Mouse (Mus musculus): ENCODE data around the gene Ap4b1. TPM values are rescaled to one million over a fixed set of nuclear protein-coding genes. Genes with fewer than 3 reads are reported as not detected.

The Ap4b1 gene
- polyA plus RNA-seq (2021), result 25.7 TPM

DNA sequence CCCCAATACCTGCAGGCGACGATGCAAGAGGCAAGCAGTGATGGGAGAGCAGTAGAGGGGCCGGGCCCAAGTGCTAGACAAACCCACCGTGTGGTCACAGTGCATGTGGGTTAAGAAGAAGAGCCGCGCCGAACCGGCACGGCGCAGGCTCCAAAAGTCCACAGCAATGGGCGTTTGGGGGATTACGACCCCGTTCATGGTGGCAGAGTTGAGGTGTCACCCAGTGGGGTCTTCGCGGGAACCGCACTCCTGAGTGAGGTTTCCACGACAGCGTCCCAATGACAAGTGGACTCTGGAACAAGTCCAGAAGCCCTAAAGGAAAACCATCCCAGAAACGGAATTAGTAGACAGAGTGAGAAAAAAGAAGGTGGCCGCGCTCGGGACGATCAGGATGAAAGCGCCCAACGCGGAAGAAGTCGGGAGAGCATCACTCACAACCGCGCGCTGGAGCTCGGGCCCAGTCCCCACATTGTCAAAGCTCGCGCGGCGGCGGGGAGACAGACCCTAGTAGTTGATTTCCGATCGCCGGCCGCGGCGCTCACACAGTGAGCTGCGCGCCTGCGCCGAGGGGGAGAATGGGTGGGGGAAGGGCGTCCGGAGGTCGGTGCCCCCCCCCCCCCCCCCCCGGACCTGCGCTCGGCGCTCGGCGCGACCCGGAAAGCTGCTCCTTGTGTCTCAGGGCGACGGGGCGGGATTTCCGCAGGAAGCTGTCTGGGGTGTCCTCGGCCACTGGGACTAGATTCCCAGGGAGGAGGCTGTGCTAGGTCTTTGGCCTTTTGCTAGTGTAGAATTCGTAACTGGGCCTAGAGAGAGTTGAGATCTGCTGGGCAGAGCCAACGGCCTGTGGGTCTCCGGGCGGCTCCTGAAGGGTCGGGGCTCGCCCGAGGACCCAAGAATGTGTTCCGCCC lies at the start of gene Ap4b1, which contains the start of the genes Dclre1b and Gm43064:
Gene Ap4b1, plus strand, starts transcription at position 630 of the 908 bp plus-strand sequence.
Gene Dclre1b, minus strand, starts transcription at position 554 of the 908 bp plus-strand sequence.
Gene Gm43064, plus strand, starts transcription at position 683 of the 908 bp plus-strand sequence.
- DNase-seq (ENCODE audit: low read depth, low spot score) (peak; percentile 85), ATAC-seq (peak; percentile 95)
- no peak for TF ChIP-seq CTCF (IDR thresholded peaks at IDR 0.05)
- POLR2A ChIA-PET, result interaction anchor here (0.6 to 1.2 kb wide), 2 partner anchors 19 to 220 kb away, joined by 3 to 5 read pairs; no protein-coding TSS in a partner anchor
- in situ Hi-C loops (cut with MboI; ENCODE audit: low pct_unique_long_range_greater_than_20kb), result no loop called here
- no peaks in the 10 kb centered on the region for H3K27me3 ChIP-seq
- CTCF ChIA-PET, result no interaction called here

DNA sequence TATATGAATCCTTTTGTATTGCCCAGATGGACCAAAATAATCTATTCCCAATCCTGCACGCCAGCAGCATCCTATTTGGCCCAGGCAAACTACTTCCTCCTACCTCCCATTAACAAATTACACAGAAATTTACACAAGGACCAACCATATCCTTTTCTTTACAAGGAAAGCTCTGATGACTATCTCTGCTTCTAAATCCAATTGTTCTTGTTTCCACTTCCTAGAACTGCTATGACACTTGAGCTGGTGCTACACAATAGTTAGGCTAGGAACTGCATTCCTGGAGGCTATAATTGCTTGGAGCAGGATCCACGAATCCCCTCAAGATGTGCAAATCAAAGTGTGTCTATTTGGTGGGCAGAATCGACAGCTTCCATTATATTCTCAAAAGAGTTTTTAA lies 42.5 kb upstream of the Ap4b1 start:
- in situ Hi-C loops (cut with MboI; ENCODE audit: low pct_unique_long_range_greater_than_20kb), result no loop called here
- DNase-seq (ENCODE audit: low read depth, low spot score), result no peak
- no peak for TF ChIP-seq CTCF (IDR thresholded peaks at IDR 0.05)
- CTCF ChIA-PET, result interaction anchor here (1.1 to 3.7 kb wide), 6 partner anchors 8 to 384 kb away, joined by 3 to 16 read pairs (median 4); no protein-coding TSS in a partner anchor
- POLR2A ChIA-PET, result no interaction called here
- H3K27me3 ChIP-seq, result no peaks in the 10 kb centered on the region
- no peak for ATAC-seq

DNA sequence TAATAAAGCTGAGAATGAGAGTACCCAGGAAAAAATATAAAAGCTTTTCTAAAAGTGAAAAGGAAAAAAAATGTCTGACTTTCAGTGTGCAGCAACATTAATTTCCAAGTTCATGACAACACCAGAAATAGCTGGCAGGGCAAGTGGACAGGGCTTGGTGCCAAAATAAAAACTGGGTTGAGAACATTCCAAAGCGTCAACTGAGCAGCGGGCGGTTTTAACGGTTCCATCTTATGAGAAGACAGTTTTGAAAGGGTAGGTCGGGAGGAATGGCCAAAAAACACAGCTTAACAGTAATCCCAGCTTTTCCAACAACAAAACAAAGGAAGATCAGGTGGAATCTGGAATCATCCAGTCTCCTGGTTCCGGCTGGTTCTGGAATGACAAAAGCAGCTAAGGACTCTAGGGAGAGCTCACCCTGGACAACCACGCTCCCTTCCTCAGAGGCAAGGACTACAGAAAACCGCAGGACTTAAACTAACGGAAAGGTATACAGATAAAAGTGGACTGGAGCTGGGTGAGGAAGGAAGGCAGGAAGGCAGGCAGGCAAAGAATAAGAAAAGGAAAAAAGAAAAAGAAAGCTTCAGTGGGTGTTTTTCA lies 37.7 kb upstream of the Ap4b1 start:
- no peak for TF ChIP-seq CTCF (IDR thresholded peaks at IDR 0.05)
- DNase-seq (ENCODE audit: low read depth, low spot score) (peak; percentile 75), ATAC-seq (peak; percentile 74)
- ChIA-PET POLR2A (interaction anchor here (0.5 to 1.2 kb wide), 6 partner anchors 9 to 833 kb away, joined by 3 to 4 read pairs (median 4); no protein-coding TSS in a partner anchor), CTCF (interaction anchor here (0.9 to 2.4 kb wide), 11 partner anchors 11 to 322 kb away, joined by 3 to 12 read pairs (median 4); partner anchors contain the start of gene Olfml3)
- H3K27me3 ChIP-seq, result no peaks in the 10 kb centered on the region
- in situ Hi-C loops (cut with MboI; ENCODE audit: low pct_unique_long_range_greater_than_20kb), result no loop called here

DNA sequence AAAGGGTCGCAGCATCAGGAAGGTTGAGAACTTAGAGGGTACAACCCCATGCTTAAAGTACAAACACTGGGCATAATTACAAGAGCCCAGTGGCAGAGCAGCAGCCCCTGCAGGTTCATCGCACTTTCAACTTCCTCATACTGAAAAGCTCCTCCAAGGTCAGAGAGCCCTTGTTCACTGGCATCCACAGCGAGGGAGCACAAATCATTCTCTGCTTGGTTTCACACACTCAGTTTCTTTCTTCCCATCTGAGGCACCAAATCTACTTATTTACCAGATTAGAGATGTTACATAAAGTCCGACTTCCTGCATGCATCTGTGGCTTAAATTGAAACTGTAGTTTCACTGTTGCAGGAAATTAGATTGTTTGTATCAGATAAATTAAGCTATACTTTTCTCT lies 36.5 kb upstream of the Ap4b1 start:
- no peaks in the 10 kb centered on the region for H3K27me3 ChIP-seq
- in situ Hi-C loops (cut with MboI; ENCODE audit: low pct_unique_long_range_greater_than_20kb), result no loop called here
- DNase-seq (ENCODE audit: low read depth, low spot score), result no peak
- TF ChIP-seq CTCF (IDR thresholded peaks at IDR 0.05), result no peak
- ChIA-PET CTCF (interaction anchor here (0.8 to 2.4 kb wide), 12 partner anchors 10 to 323 kb away, joined by 3 to 12 read pairs (median 4); no protein-coding TSS in a partner anchor), POLR2A (interaction anchor here (0.8 to 1.0 kb wide), 3 partner anchors 10 to 16 kb away, joined by 3 to 4 read pairs (median 3); no protein-coding TSS in a partner anchor)
- no peak for ATAC-seq

DNA sequence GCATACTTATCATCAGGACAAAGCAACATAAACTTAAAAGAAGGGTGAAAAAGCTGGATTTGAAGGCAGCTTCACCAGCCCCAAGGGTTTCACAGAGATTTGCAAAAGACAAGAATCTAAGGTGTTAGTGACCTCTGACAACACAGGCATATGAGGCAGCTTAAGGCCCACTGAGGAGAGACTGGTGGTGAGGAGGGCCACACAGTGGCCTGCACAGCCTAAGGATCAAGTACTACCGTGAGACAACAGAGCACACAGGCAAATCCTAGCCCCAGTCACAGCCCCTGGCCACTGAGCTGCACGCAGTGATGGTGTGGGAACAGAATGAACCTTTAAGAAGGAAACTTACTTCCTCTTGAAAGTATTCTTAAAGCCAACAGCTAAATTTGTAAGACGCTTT lies 35.8 kb upstream of the Ap4b1 start:
- ATAC-seq (no peak), DNase-seq (ENCODE audit: low read depth, low spot score) (no peak)
- POLR2A ChIA-PET, result interaction anchor here (0.8 to 1.0 kb wide), 3 partner anchors 9 to 16 kb away, joined by 3 to 4 read pairs (median 3); no protein-coding TSS in a partner anchor
- no peaks in the 10 kb centered on the region for H3K27me3 ChIP-seq
- in situ Hi-C loops (cut with MboI; ENCODE audit: low pct_unique_long_range_greater_than_20kb), result no loop called here
- CTCF ChIA-PET, result interaction anchor here (0.8 to 2.4 kb wide), 9 partner anchors 9 to 47 kb away, joined by 3 to 12 read pairs (median 4); no protein-coding TSS in a partner anchor
- no peak for TF ChIP-seq CTCF (IDR thresholded peaks at IDR 0.05)

DNA sequence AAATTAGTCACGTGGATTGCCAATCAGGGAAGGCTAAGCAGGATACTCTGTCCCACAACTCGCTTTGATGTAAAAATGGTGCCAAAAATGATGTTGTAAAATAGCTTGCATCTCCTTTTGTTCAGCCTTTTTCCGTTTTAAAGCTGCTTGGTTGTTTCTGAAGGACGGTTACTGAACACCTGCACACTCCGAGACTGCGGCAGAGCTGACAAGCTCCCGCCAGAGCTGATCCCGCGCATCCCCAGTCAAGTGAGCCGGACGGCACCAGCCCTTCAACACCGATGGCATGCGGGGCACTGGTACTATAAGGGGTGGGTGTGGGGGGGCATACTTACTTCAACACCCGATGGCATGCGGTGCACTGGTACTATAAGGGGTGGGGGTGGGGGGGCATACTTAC lies 35.3 kb upstream of the Ap4b1 start:
- DNase-seq (ENCODE audit: low read depth, low spot score), result no peak
- TF ChIP-seq CTCF (IDR thresholded peaks at IDR 0.05), result no peak
- no peak for ATAC-seq
- in situ Hi-C loops (cut with MboI; ENCODE audit: low pct_unique_long_range_greater_than_20kb), result no loop called here
- no peaks in the 10 kb centered on the region for H3K27me3 ChIP-seq
- CTCF ChIA-PET, result interaction anchor here (0.9 to 1.9 kb wide), 7 partner anchors 9 to 28 kb away, joined by 3 to 8 read pairs (median 4); no protein-coding TSS in a partner anchor
- POLR2A ChIA-PET, result no interaction called here

- no peak for ATAC-seq
- TF ChIP-seq CTCF (IDR thresholded peaks at IDR 0.05), result no peak
- H3K27me3 ChIP-seq, result no peaks in the 10 kb centered on the region
- DNase-seq (ENCODE audit: low read depth, low spot score), result no peak
- in situ Hi-C loops (cut with MboI; ENCODE audit: low pct_unique_long_range_greater_than_20kb), result no loop called here
- ChIA-PET POLR2A (interaction anchor here (2.0 kb wide), 1 partner anchor 12 kb away, joined by 4 read pairs; no protein-coding TSS in a partner anchor), CTCF (interaction anchor here (1.4 to 2.9 kb wide), 2 partner anchors 9 to 11 kb away, joined by 4 to 9 read pairs; no protein-coding TSS in a partner anchor)
Observed at GRCm38 (mm10) chr3:103777940-103778339, 31.4 kb upstream of the Ap4b1 start.

DNA sequence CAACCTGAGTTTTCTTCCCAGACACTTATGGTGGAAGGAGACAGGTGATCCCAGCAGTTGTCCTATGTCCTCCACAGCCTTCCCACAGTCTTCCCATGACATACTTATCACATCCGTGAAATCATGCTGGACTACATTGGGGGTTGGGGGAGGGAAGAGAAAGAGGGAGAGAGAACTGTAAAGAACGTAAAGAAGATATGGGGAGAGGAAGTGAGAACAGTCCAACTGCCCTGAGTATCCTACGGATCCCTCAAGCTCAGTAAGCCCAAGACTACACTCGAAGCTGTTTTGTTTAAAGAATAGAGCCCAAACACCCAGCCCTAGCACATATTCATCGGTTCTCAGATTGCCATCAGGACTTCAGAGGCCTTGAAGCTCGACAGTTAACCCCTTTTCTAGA lies 30.7 kb upstream of the Ap4b1 start:
- ChIA-PET CTCF (interaction anchor here (1.0 to 2.9 kb wide), 3 partner anchors 9 to 11 kb away, joined by 3 to 9 read pairs (median 4); no protein-coding TSS in a partner anchor), POLR2A (interaction anchor here (2.0 kb wide), 1 partner anchor 12 kb away, joined by 4 read pairs; no protein-coding TSS in a partner anchor)
- no peak for TF ChIP-seq CTCF (IDR thresholded peaks at IDR 0.05)
- ATAC-seq, result no peak
- H3K27me3 ChIP-seq, result no peaks in the 10 kb centered on the region
- no peak for DNase-seq (ENCODE audit: low read depth, low spot score)
- in situ Hi-C loops (cut with MboI; ENCODE audit: low pct_unique_long_range_greater_than_20kb), result no loop called here

- POLR2A ChIA-PET, result interaction anchor here (2.0 kb wide), 1 partner anchor 11 kb away, joined by 4 read pairs; no protein-coding TSS in a partner anchor
- DNase-seq (ENCODE audit: low read depth, low spot score) (no peak), ATAC-seq (no peak)
- no peak for TF ChIP-seq CTCF (IDR thresholded peaks at IDR 0.05)
- H3K27me3 ChIP-seq, result no peaks in the 10 kb centered on the region
- in situ Hi-C loops (cut with MboI; ENCODE audit: low pct_unique_long_range_greater_than_20kb), result no loop called here
- CTCF ChIA-PET, result interaction anchor here (1.0 to 2.9 kb wide), 3 partner anchors 8 to 10 kb away, joined by 3 to 9 read pairs (median 4); no protein-coding TSS in a partner anchor
Observed at GRCm38 (mm10) chr3:103779183-103779582, 30.1 kb upstream of the Ap4b1 start.

- ATAC-seq, result no peak
- POLR2A ChIA-PET, result no interaction called here
- CTCF ChIA-PET, result interaction anchor here (2.9 kb wide), 1 partner anchor 9 kb away, joined by 9 read pairs; no protein-coding TSS in a partner anchor
Observed at GRCm38 (mm10) chr3:103780271-103780670, 29.0 kb upstream of the Ap4b1 start.

More at GRCm38 (mm10) chr3:103780271-103780670, 29.0 kb upstream of the Ap4b1 start:
- no peak for TF ChIP-seq CTCF (IDR thresholded peaks at IDR 0.05)
- in situ Hi-C loops (cut with MboI; ENCODE audit: low pct_unique_long_range_greater_than_20kb), result no loop called here
- no peaks in the 10 kb centered on the region for H3K27me3 ChIP-seq
- no peak for DNase-seq (ENCODE audit: low read depth, low spot score)
